Mouse (Mus musculus) hindbrain, embryonic 14.5 days (tissue): ENCODE results near the gene Mboat7. TPM values are rescaled to one million over a fixed set of nuclear protein-coding genes. Genes with fewer than 3 reads are reported as not detected.

Source experiments
- ATAC-seq: fragments of 200-750 bp; cut with Nextera tagmentation; 2 replicates; pipeline ENCODE4 v1.8.0; 2017; ENCODE audit warnings: moderate number of reproducible peaks, mild to moderate bottlenecking, moderate TSS enrichment, moderate library complexity; ENCODE audit not compliant: low FRiP score
- DNase-seq: peaks from one replicate; pipeline ENCODE4 v3.0.0-alpha.2; 2015; ENCODE audit warnings: low spot score
- H3K27ac ChIP-seq: fragments of 300-500 bp; sonication (generic); 2 replicates; pipeline ENCODE4 v1.5.1; 2014; ENCODE audit warnings: mild to moderate bottlenecking, moderate library complexity
- H3K27me3 ChIP-seq: fragments of 300-500 bp; sonication (generic); 2 replicates; pipeline ENCODE4 v1.6.1; 2014; ENCODE audit warnings: mild to moderate bottlenecking, low read length, mixed read lengths; ENCODE audit not compliant: control insufficient read depth, insufficient read depth
- H3K36me3 ChIP-seq: fragments of 300-500 bp; sonication (generic); replicated peaks from 2 replicates; pipeline ENCODE4 v1.6.1; 2014; ENCODE audit not compliant: control insufficient read depth, insufficient read depth
- H3K4me1 ChIP-seq: fragments of 300-500 bp; sonication (generic); replicated peaks from 2 replicates; pipeline ENCODE4 v1.6.1; 2014; ENCODE audit warnings: antibody characterized with exemption, low read length, mixed read lengths; ENCODE audit not compliant: control insufficient read depth, insufficient read depth
- H3K4me2 ChIP-seq: fragments of 300-500 bp; sonication (generic); replicated peaks from 2 replicates; pipeline ENCODE4 v1.6.1; 2014; ENCODE audit warnings: mild to moderate bottlenecking, moderate library complexity
- H3K4me3 ChIP-seq: fragments of 300-500 bp; sonication (generic); replicated peaks from 2 replicates; pipeline ENCODE4 v1.5.1; 2014; ENCODE audit warnings: mild to moderate bottlenecking, low read length
- H3K9ac ChIP-seq: fragments of 300-500 bp; sonication (generic); 2 replicates; pipeline ENCODE4 v1.6.1; 2014
- H3K9me3 ChIP-seq: fragments of 300-500 bp; sonication (generic); 2 replicates; pipeline ENCODE4 v1.6.1; 2016; ENCODE audit warnings: low read length; ENCODE audit not compliant: control insufficient read depth
- WGBS: fragments of 180-500 bp; shearing (Covaris S2); extraction: QIAGEN DNeasy Blood & Tissue Kit; methylation state at CpG from one replicate; pipeline ENCODE4 v1.1.7; 2014; 5-methylcytosine and 5-hydroxymethylcytosine counted together
- polyA plus RNA-seq: library from polyadenylated mRNA; unstranded; fragments of >200 nt; fragmentation: Nextera tagmentation; extraction: Ambion mirVana; gene quantifications from 2 replicates; pipeline ENCODE4 v1.2.1, GENCODE M21; 2014

The Mboat7 gene
- polyA plus RNA-seq, 1 experiment from 2014 or later, result 80.4 TPM

DNA sequence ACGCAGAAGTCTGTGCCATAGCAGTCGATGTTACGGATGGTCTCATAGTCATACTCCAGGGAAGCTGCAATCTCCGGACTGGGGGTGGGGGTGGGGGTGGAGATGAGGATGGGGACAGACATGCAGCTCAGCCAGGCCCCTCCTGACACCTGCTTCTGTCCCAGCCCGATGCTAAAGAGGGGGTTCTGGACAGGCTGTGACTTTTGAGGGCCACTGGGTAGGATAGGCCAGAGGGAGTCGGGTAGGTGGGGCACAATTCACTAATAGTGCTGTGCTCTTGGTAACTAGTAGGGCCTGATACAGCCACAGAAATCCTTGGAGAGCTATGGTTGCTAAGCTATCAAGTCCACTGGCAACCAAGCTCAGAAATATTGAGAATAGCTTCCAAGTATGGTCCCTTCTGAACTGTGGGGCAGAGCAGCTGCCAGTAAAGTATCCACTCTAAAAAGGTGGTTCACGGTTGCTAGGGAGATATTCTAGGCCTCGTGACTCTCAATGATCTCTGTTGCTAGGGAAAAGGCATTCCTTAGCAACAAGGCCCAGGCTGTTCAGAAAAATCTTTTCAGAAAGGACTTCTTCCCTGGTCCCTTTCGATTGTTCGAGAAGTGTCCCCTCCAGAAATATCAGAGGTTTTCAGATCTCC lies 9.3 kb downstream of the Mboat7 start:
- H3K9ac ChIP-seq, result no peak overlapping the region
- peak overlapping the region; percentile 73 for H3K27ac ChIP-seq
- peaks cover 10% of the 10 kb centered on the region; the same call in 1 of the 2 replicates for H3K4me1 ChIP-seq
- ATAC-seq, result peak; percentile 76
- H3K4me3 ChIP-seq, result no peak overlapping the region
- no peaks in the 10 kb centered on the region for H3K27me3 ChIP-seq
- no peaks in the 10 kb centered on the region for H3K9me3 ChIP-seq
- H3K36me3 ChIP-seq, result peaks cover 63% of the 10 kb centered on the region
- DNase-seq, result peak; percentile 53
- 48% methylated on average over 10 of the region's 10 CpGs for WGBS
- H3K4me2 ChIP-seq, result no peak overlapping the region

DNA sequence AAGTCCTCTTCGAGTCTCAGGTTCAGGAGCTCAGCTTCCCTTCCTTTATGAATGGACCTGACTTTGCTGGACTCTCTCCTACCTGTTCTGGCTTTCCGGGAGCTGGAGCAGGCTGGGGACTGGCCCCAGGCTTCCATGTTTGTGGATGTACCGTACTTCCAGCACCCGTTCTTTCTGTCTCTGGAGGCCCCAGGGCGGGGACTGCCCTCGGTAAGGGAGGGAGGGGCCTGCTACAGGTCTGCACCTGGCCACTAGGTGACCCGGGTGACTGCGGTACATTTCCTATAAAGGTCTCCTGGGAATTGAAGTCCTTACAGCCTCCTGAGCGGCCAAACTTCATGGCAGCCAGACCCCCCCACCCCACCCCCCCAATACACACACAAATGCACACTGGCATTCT lies 16.0 kb downstream of the Mboat7 start, which contains the start of gene Tmc4:
TSS of gene Tmc4 (minus strand) at position 212 of the 400 bp plus-strand sequence.
- H3K27me3 ChIP-seq, result no peaks in the 10 kb centered on the region
- DNase-seq (no peak), ATAC-seq (no peak)
- peaks cover 31% of the 10 kb centered on the region for H3K36me3 ChIP-seq
- H3K4me2 ChIP-seq, result no peak within 1 kb of the TSS
- no peaks in the 10 kb centered on the region for H3K4me1 ChIP-seq
- no peak within 1 kb of the TSS for H3K27ac ChIP-seq
- no peak within 1 kb of the TSS for H3K9ac ChIP-seq
- H3K4me3 ChIP-seq, result no peak within 1 kb of the TSS
- H3K9me3 ChIP-seq, result no peaks in the 10 kb centered on the region
- WGBS, result 65% methylated on average over 9 of the region's 9 CpGs

DNA sequence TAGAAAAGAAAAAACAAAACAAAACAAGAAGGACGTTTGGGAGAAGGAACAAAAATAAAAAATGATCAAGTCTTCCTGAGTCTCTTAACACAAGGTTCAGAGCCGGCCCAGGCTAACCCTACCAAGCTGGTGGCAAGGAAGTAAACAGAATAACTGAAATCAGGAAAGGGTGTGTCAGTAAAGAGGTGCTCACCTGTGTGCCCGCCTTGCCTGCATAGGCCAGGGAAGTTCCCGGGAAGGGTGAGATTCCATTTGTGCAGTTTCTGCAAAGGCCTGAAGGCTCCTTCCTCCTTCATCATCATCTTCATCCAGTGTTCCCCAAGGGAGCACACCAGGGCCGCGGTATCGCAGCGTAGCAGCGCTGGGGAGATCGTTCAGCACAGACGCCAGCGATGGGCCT lies 17.0 kb downstream of the Mboat7 start:
- H3K9me3 ChIP-seq, result no peaks in the 10 kb centered on the region
- DNase-seq (no peak), ATAC-seq (no peak)
- peaks cover 29% of the 10 kb centered on the region for H3K36me3 ChIP-seq
- 91% methylated on average over 12 of the region's 12 CpGs for WGBS
- H3K4me1 ChIP-seq, result no peaks in the 10 kb centered on the region
- no peak overlapping the region for H3K4me2 ChIP-seq
- no peak overlapping the region for H3K27ac ChIP-seq
- no peaks in the 10 kb centered on the region for H3K27me3 ChIP-seq
- no peak overlapping the region for H3K4me3 ChIP-seq
- H3K9ac ChIP-seq, result no peak overlapping the region

DNA sequence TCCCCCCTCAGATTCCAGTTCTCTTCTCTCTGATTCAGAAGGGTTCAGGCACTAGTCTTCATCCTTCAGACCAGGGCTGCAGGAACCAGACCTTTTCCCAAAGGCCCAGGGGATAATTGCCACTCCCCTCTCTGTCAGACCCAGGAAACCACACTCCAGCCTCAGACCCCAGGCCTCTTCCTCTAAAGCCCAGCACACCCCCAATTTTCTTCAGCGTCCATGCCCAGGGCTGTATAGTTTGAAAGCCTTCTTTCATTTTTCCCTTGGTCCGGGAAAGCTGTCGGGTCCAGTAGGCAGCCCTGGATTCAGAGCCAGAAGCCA lies 18.1 kb downstream of the Mboat7 start:
- Histone ChIP-seq H3K36me3 (peaks cover 21% of the 10 kb centered on the region), H3K9ac (no peak overlapping the region), H3K27ac (no peak overlapping the region), H3K27me3 (no peaks in the 10 kb centered on the region), H3K4me2 (no peak overlapping the region), H3K9me3 (no peaks in the 10 kb centered on the region), H3K4me3 (no peak overlapping the region), H3K4me1 (no peaks in the 10 kb centered on the region)
- DNase-seq (no peak), ATAC-seq (no peak; the same call in 1 of the 2 replicates)
- 74% methylated on average over 3 of the region's 3 CpGs for WGBS

DNA sequence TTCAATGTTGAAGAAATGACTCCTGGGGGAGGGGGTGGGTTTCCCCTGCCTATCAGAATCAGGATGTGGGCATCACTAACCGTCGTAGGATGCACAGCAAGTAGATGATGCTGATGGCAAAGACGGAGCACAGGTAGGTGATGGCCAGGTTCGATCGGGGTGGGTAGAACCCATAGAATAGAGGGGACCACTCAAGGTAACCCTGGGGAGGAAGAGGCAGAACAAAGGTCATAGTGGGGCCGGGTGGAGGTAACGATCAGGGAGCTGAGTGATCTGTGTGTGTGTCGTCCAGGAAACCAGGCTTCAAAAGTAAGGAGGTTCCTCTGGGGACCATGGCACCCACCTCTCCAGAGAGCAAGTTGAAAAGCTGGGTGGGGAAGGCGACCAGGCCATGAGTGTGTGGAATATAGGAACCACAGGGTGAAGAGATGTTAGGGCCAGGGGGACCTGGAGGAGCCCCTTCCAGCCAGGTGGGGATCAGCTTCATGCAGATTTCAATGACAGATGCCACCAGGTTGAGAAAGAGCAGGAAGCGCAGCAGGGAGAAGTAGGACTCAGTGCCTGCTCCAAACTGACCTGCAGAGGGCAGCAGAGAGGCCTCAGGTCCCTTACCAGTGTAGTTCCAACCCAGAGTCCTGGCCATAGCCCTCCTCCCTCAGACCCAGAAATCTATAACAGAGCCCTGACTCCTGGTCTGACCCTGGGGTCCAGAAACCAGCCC lies 18.7 kb downstream of the Mboat7 start:
- no peak overlapping the region for H3K4me2 ChIP-seq
- no peaks in the 10 kb centered on the region for H3K9me3 ChIP-seq
- WGBS, result 71% methylated on average over 10 of the region's 10 CpGs
- ATAC-seq (peak; percentile 87), DNase-seq (peak; percentile 90)
- H3K36me3 ChIP-seq, result peaks cover 15% of the 10 kb centered on the region
- no peak overlapping the region for H3K27ac ChIP-seq
- H3K27me3 ChIP-seq, result no peaks in the 10 kb centered on the region
- H3K4me3 ChIP-seq, result no peak overlapping the region
- H3K9ac ChIP-seq, result no peak overlapping the region
- no peaks in the 10 kb centered on the region for H3K4me1 ChIP-seq

DNA sequence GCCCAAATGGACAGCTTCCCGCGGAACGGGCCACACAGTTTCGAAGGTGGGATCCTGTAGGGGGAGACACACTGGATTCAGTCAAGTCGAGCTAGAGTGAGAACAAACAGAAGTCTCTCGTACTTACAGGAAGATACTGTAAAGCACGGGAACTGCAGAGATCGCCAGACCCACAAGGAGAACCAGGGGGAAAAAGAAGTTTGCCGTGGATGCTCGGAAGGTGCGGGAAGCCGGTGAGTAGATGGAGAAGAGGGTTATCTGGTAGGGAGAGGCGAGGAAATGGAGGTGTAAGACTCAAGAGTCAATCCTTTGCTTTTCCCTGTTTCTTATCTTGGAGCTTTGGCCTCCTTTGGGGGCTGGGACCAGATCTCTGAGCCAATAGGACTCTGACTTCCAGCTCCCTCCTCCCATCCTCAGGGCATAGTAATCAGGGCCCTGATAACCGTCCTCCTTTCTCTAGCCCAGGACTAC lies 26.4 kb downstream of the Mboat7 start:
- no peak overlapping the region for H3K4me2 ChIP-seq

DNA sequence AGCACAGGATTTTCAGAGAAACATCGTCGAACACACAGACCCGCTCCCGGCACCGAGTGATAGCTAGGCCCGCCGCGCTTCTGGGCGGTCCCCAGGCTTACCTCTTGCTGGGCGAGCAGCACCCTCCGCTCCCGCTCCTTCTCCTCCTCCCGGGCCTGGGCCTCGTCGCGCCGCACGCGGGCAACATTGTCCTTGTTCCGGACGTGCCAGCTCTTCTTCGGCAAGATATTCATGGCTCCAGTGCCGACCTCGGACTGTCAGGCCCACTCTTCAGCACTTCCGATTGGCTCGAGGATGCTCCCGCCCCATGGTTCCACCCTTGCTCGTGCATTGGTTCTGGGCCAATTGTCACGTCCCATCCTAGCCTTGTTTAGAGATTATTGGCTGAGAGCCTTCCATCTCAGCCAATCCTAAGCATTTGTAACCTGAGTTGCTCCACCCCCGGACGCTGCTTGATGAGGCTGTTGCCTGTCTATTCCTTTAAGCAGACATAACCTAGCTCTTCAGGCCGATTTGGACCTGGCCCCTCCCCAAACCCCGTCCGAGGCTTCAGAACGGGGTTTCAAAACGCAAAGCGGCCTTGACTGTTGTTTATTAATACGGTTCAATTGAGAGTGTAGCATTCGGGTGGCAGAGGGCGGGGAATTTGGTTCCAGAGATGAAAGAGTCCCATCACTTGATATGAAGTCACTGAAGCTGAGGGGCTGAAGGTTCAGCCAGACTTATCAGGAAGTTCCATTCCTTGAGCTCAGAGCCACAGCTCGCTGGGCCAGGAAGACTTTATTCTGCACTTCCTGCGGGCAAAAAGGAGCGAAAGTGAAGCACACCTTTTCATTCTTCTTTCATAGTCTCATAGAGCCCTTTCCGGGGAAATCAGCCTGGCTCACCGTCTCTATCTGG lies 27.9 kb downstream of the Mboat7 start, which contains the start of gene Leng1:
TSS of gene Leng1 (minus strand) at position 626 of the 900 bp plus-strand sequence.
- DNase-seq (peak; percentile 97), ATAC-seq (peak; percentile 99)
- H3K36me3 ChIP-seq, result peaks cover 28% of the 10 kb centered on the region
- H3K4me3 ChIP-seq, result peak within 1 kb of the TSS; percentile 61
- no peaks in the 10 kb centered on the region for H3K9me3 ChIP-seq
- H3K4me1 ChIP-seq, result peaks cover 15% of the 10 kb centered on the region
- 4% methylated on average over 45 of the region's 45 CpGs for WGBS
- no peaks in the 10 kb centered on the region for H3K27me3 ChIP-seq
- peak within 1 kb of the TSS; percentile 69 for H3K4me2 ChIP-seq
- peak within 1 kb of the TSS; percentile 70 for H3K9ac ChIP-seq
- peak within 1 kb of the TSS; percentile 82 for H3K27ac ChIP-seq

More for the DNA sequence above, 26.4 kb downstream of the Mboat7 start:
- Histone ChIP-seq H3K4me1 (peaks cover 15% of the 10 kb centered on the region), H3K9me3 (no peaks in the 10 kb centered on the region), H3K4me3 (no peak overlapping the region), H3K27me3 (no peaks in the 10 kb centered on the region), H3K27ac (no peak overlapping the region), H3K9ac (no peak overlapping the region), H3K36me3 (peaks cover 13% of the 10 kb centered on the region)
- DNase-seq (no peak), ATAC-seq (no peak)
- WGBS, result 19% methylated on average over 14 of the region's 14 CpGs

DNA sequence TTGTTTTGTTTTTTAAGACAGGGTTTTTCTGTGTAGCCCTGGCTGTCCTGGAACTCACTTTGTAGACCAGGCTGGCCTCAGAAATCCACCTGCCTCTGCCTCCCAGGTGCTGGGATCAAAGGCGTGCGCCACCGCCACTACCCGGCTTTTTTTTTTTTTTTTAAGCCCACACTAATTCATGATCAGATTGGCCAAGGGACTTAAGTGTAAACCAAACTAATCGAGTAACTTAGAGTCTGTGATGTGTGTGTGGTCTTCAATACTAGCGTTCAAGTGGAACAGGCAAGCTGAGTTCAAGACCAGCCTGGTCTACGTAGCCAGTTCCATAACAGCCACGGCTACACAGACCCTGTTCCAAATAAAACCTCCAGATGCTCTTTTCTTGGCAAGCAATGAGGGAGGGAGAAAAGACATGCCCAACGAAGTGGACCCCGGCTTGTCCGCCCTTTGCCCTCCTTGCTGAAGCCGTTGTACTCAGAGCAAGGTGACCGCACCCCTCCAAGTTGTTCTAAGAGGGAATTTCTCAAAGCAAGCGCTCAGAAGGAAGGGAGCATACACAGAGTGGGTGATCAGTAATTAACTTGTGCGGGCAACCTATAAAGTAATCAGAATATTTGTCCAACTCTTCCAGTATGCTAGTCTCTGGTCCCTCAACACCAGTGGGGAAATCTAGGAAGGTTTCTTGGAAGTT lies 28.7 kb downstream of the Mboat7 start:
- WGBS, result 35% methylated on average over 15 of the region's 15 CpGs
- Histone ChIP-seq H3K9me3 (no peaks in the 10 kb centered on the region), H3K27ac (peak overlapping the region; percentile 82), H3K9ac (peak overlapping the region; percentile 70), H3K4me2 (peak overlapping the region; percentile 69), H3K4me3 (peak overlapping the region; percentile 61), H3K4me1 (peaks cover 15% of the 10 kb centered on the region), H3K36me3 (peaks cover 36% of the 10 kb centered on the region), H3K27me3 (no peaks in the 10 kb centered on the region)
- DNase-seq (no peak), ATAC-seq (peak; percentile 24; the same call in 1 of the 2 replicates)
